Mouse (Mus musculus): ENCODE measurements around the gene Abcc5. TPM values are rescaled to one million over a fixed set of nuclear protein-coding genes. Genes with fewer than 3 reads are reported as not detected.

The Abcc5 gene
- 244 and 275 TPM in 2 replicates for polyA plus RNA-seq (2012; rRNA removed)

DNA sequence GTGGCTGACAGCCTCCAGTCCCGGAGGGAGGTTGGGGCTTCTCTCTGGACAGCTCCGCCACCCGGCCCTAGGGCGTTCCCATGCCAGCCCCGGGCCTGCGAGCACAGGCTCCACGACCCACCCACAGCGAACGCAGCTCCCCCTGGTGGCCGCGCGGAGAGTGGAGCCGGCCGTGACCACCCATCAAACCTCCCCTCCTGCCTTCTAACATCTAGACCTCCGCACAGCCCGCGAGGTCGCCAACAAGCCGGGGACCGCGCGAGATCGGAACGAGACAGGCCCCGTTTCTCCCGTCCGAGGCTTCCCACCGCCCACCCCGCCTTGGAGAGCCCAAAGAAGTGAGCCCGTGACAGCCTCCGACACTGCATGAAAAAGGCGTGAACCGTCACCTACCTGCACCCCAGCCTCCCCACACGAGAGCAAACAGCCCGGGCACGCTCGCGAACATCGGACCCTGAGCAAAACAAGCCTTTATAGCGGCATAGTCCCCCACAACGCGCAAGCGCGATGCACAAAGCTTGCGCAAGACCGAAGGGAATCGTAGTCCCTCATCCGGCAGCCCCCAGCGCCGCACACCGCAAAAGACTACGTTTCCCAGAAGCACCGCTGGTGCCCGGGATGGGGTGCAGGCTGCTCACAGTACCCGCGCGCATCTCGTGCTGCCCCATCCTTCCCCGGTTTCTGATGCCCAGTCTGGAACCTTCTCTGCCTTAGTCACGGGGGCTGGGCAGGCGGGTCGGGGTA lies at the start of gene Abcc5:
TSS of gene Abcc5 (minus strand) at position 540 of the 744 bp plus-strand sequence.
- peak; percentile 94 for DNase-seq
- H3K27me3 ChIP-seq (ENCODE audit: control insufficient read depth, insufficient read depth, low read length), result no peaks in the 10 kb centered on the region
- H3K27ac ChIP-seq (ENCODE audit: control insufficient read depth, insufficient read depth, low read length), result peak within 1 kb of the TSS; percentile 75
- WGBS, result under 1% methylated on average over 62 of the region's 62 CpGs
- H3K36me3 ChIP-seq (ENCODE audit: control insufficient read depth, insufficient read depth, low read length), result peaks cover 7% of the 10 kb centered on the region
- peak within 1 kb of the TSS; percentile 85 for H3K4me3 ChIP-seq (ENCODE audit: control insufficient read depth, insufficient read depth, low read length)
- peaks cover 6% of the 10 kb centered on the region for H3K4me1 ChIP-seq (replicated peaks; ENCODE audit: control insufficient read depth, insufficient read depth, low read length)
- TF ChIP-seq POLR2A (IDR thresholded peaks at IDR 0.05; ENCODE audit: control insufficient read depth, extremely low read depth, insufficient read depth, low read length, poor library complexity) (peak; percentile 39), CTCF (IDR thresholded peaks at IDR 0.05; ENCODE audit: borderline replicate concordance, control insufficient read depth, extremely low read depth, insufficient read depth, low read length, poor library complexity) (peak; percentile 97)

DNA sequence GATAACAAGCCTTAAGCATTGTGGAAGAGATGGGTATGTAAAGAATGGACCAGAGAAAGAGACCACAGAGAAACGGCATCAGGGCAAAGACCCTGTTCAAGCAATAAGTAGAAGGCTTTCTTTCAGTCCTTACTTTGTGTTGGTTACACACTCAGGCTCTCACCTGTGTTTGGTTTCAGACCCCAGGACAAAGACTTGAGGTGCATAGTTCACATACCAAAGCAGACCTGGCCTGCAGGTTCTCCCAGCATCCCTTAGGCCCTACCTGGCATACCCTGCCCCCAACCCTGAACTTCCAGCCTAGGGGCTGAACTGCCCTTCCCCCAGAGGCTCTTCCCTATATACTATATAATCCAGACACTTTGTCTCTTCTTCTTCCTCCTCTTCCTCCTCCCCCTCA lies 49.1 kb upstream of the Abcc5 start:
- WGBS, result 91% methylated on average over 1 of the region's 1 CpGs
- Histone ChIP-seq H3K27me3 (ENCODE audit: control insufficient read depth, insufficient read depth, low read length) (no peaks in the 10 kb centered on the region), H3K36me3 (ENCODE audit: control insufficient read depth, insufficient read depth, low read length) (no peaks in the 10 kb centered on the region), H3K4me1 (replicated peaks; ENCODE audit: control insufficient read depth, insufficient read depth, low read length) (0 out of 2 replicates have a peak, but pooled peaks cover 2% of the 10 kb centered on the region), H3K4me3 (ENCODE audit: control insufficient read depth, insufficient read depth, low read length) (no peak overlapping the region), H3K27ac (ENCODE audit: control insufficient read depth, insufficient read depth, low read length) (no peak overlapping the region)
- TF ChIP-seq CTCF (IDR thresholded peaks at IDR 0.05; ENCODE audit: borderline replicate concordance, control insufficient read depth, extremely low read depth, insufficient read depth, low read length, poor library complexity) (no peak), POLR2A (IDR thresholded peaks at IDR 0.05; ENCODE audit: control insufficient read depth, extremely low read depth, insufficient read depth, low read length, poor library complexity) (no peak)
- DNase-seq, result no peak

DNA sequence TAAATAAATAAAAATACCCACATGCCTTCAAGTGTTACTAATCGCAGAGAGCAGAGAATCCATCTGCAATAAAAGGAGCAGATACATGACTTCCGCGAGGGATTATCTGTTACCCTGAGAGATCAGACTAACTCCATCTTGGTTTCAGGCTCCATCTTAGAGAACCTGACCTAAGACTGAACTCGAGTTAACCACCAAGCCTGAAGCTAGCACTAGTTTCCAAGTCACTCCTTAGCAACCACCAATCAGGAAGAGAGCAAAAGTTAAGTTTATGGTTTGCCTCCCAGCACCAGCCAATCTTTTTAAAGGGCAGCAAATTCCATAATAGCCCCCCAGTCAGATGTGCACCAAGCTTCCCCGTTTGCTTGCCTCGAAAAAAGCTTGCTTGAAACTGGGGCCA lies 48.6 kb upstream of the Abcc5 start:
- Histone ChIP-seq H3K27me3 (ENCODE audit: control insufficient read depth, insufficient read depth, low read length) (no peaks in the 10 kb centered on the region), H3K36me3 (ENCODE audit: control insufficient read depth, insufficient read depth, low read length) (no peaks in the 10 kb centered on the region), H3K27ac (ENCODE audit: control insufficient read depth, insufficient read depth, low read length) (no peak overlapping the region), H3K4me1 (replicated peaks; ENCODE audit: control insufficient read depth, insufficient read depth, low read length) (0 out of 2 replicates have a peak, but pooled peaks cover under 1% of the 10 kb centered on the region), H3K4me3 (ENCODE audit: control insufficient read depth, insufficient read depth, low read length) (no peak overlapping the region)
- no peak for DNase-seq
- 88% methylated on average over 6 of the region's 6 CpGs for WGBS
- no peak for TF ChIP-seq POLR2A (IDR thresholded peaks at IDR 0.05; ENCODE audit: control insufficient read depth, extremely low read depth, insufficient read depth, low read length, poor library complexity)
- TF ChIP-seq CTCF (IDR thresholded peaks at IDR 0.05; ENCODE audit: borderline replicate concordance, control insufficient read depth, extremely low read depth, insufficient read depth, low read length, poor library complexity), result no peak

DNA sequence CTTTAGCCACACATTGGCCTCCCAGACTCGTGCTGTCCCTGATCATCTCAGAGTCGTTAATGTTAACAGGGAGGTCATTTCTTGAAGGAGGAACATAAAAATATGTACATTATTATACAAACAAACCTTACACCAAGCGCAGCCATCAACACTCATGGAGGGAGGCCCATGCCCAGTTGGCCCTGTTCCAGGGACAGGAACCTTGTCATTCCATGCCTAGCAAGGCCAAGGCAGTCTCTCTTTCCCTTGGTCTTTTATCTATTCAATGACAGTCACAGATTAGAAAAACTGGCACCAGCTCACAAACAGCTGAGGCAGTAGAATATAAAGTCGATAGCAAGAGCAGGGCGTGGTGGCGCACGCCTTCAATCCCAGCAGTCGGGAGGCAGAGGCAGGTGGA lies 48.0 kb upstream of the Abcc5 start:
- no peak overlapping the region for H3K4me3 ChIP-seq (ENCODE audit: control insufficient read depth, insufficient read depth, low read length)
- no peaks in the 10 kb centered on the region for H3K36me3 ChIP-seq (ENCODE audit: control insufficient read depth, insufficient read depth, low read length)
- H3K4me1 ChIP-seq (replicated peaks; ENCODE audit: control insufficient read depth, insufficient read depth, low read length), result no peaks in the 10 kb centered on the region
- TF ChIP-seq POLR2A (IDR thresholded peaks at IDR 0.05; ENCODE audit: control insufficient read depth, extremely low read depth, insufficient read depth, low read length, poor library complexity) (no peak), CTCF (IDR thresholded peaks at IDR 0.05; ENCODE audit: borderline replicate concordance, control insufficient read depth, extremely low read depth, insufficient read depth, low read length, poor library complexity) (no peak)
- WGBS, result 98% methylated on average over 8 of the region's 8 CpGs
- no peak overlapping the region for H3K27ac ChIP-seq (ENCODE audit: control insufficient read depth, insufficient read depth, low read length)
- no peaks in the 10 kb centered on the region for H3K27me3 ChIP-seq (ENCODE audit: control insufficient read depth, insufficient read depth, low read length)
- no peak for DNase-seq

- no peak overlapping the region for H3K27ac ChIP-seq (ENCODE audit: control insufficient read depth, insufficient read depth, low read length)
- DNase-seq, result no peak
- H3K4me3 ChIP-seq (ENCODE audit: control insufficient read depth, insufficient read depth, low read length), result no peak overlapping the region
- H3K36me3 ChIP-seq (ENCODE audit: control insufficient read depth, insufficient read depth, low read length), result no peaks in the 10 kb centered on the region
- 93% methylated on average over 1 of the region's 1 CpGs for WGBS
- H3K27me3 ChIP-seq (ENCODE audit: control insufficient read depth, insufficient read depth, low read length), result no peaks in the 10 kb centered on the region
- no peaks in the 10 kb centered on the region for H3K4me1 ChIP-seq (replicated peaks; ENCODE audit: control insufficient read depth, insufficient read depth, low read length)
- TF ChIP-seq CTCF (IDR thresholded peaks at IDR 0.05; ENCODE audit: borderline replicate concordance, control insufficient read depth, extremely low read depth, insufficient read depth, low read length, poor library complexity) (no peak), POLR2A (IDR thresholded peaks at IDR 0.05; ENCODE audit: control insufficient read depth, extremely low read depth, insufficient read depth, low read length, poor library complexity) (no peak)
Observed at GRCm38 (mm10) chr16:20473748-20474147, 47.6 kb upstream of the Abcc5 start.

DNA sequence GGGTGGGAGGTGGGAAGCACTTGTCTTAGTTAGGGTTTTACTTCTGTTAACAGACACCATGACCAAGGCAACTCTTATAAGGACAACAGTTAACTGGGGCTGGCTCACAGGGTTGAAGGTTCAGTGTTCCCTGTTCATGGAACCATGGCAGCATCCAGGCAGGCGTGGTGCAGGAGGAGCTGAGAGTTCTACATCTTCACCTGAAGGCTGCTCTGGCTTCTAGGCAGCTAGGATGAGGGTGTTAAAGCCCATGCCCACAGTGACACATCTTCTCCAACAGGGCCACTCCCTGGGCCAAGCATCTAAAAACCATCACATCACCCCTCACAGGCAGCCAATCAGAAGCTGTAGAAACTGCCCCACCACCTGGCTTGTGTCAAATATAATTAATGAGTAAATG lies 45.5 kb upstream of the Abcc5 start:
- 100% methylated on average over 1 of the region's 1 CpGs for WGBS
- H3K36me3 ChIP-seq (ENCODE audit: control insufficient read depth, insufficient read depth, low read length), result no peaks in the 10 kb centered on the region
- H3K27me3 ChIP-seq (ENCODE audit: control insufficient read depth, insufficient read depth, low read length), result no peaks in the 10 kb centered on the region
- no peaks in the 10 kb centered on the region for H3K4me1 ChIP-seq (replicated peaks; ENCODE audit: control insufficient read depth, insufficient read depth, low read length)
- H3K27ac ChIP-seq (ENCODE audit: control insufficient read depth, insufficient read depth, low read length), result no peak overlapping the region
- TF ChIP-seq POLR2A (IDR thresholded peaks at IDR 0.05; ENCODE audit: control insufficient read depth, extremely low read depth, insufficient read depth, low read length, poor library complexity) (no peak), CTCF (IDR thresholded peaks at IDR 0.05; ENCODE audit: borderline replicate concordance, control insufficient read depth, extremely low read depth, insufficient read depth, low read length, poor library complexity) (no peak)
- DNase-seq, result no peak
- H3K4me3 ChIP-seq (ENCODE audit: control insufficient read depth, insufficient read depth, low read length), result no peak overlapping the region
